Comparison of ENCODE assay signal across 9 mouse cellular contexts in genomic region chr2:174473550-174473927, GRCm38 (mm10). TPM values are rescaled to one million over a fixed set of nuclear protein-coding genes. Genes with fewer than 3 reads are reported as not detected.
DNase-seq lines count a peak whose midpoint lies in the region; ATAC-seq lines count a peak whose summit lies in the region.
"Had no signal": no experiment of that assay in that cellular context is flagged by ENCODE, and none has a peak within 500 bp of the region (broad histone marks: within the 10 kb centered on the region; RNA-seq: fewer than 3 reads in every experiment).

No protein-coding gene starts in this region.

- no peaks in the 10 kb centered on the region for H3K27me3 ChIP-seq in kidney, embryonic 15.5 days
- no peaks in the 10 kb centered on the region for H3K27me3 ChIP-seq in hindbrain, embryonic 15.5 days
- H3K27me3 ChIP-seq in midbrain, embryonic 16.5 days (ENCODE audit: control insufficient read depth, insufficient read depth, low read depth, low read length) = no peaks in the 10 kb centered on the region

- peak overlapping the region; percentile 84 for H3K27ac ChIP-seq in kidney, embryonic 15.5 days
- no peak overlapping the region for H3K27ac ChIP-seq in brown adipose tissue, adult 24 weeks (replicated peaks; ENCODE audit: low read depth, low read length)
- no peak overlapping the region for H3K27ac ChIP-seq in hindbrain, embryonic 15.5 days (replicated peaks)
- H3K27ac ChIP-seq in midbrain, embryonic 16.5 days (ENCODE audit: low read length) = no peak overlapping the region

- no peak for DNase-seq in kidney, postnatal 10 days
- DNase-seq in T-cell, adult 2 months (ENCODE audit: low spot score) = no peak
- DNase-seq in layer of hippocampus, postnatal 10 days (ENCODE audit: low spot score in 2 of 2) = no peak
- DNase-seq in spleen, postnatal 36 days (ENCODE audit: low spot score in 2 of 2) = no peak

- H3K9me3 ChIP-seq in kidney, embryonic 15.5 days (replicated peaks) = no peaks in the 10 kb centered on the region
- H3K9me3 ChIP-seq in hindbrain, embryonic 15.5 days = no peaks in the 10 kb centered on the region
- no peaks in the 10 kb centered on the region for H3K9me3 ChIP-seq in midbrain, embryonic 16.5 days (replicated peaks; ENCODE audit: control insufficient read depth, low read length, poor library complexity, severe bottlenecking)

- peaks cover 29% of the 10 kb centered on the region for H3K4me1 ChIP-seq in kidney, embryonic 15.5 days
- peaks cover 7% of the 10 kb centered on the region for H3K4me1 ChIP-seq in brown adipose tissue, adult 24 weeks (ENCODE audit: control insufficient read depth, insufficient read depth, insufficient read length, low read length)
- peaks cover 14% of the 10 kb centered on the region for H3K4me1 ChIP-seq in hindbrain, embryonic 15.5 days (replicated peaks)
- peaks cover 6% of the 10 kb centered on the region; the same call in 1 of the 2 replicates for H3K4me1 ChIP-seq in midbrain, embryonic 16.5 days (ENCODE audit: control insufficient read depth, insufficient read depth, low read length)

- H3K4me3 ChIP-seq in kidney, embryonic 15.5 days (replicated peaks) = peak overlapping the region; percentile 88
- H3K4me3 ChIP-seq in brown adipose tissue, adult 24 weeks (ENCODE audit: insufficient read depth, low read depth, low read length) = peak overlapping the region; percentile 51
- peak overlapping the region; percentile 67 for H3K4me3 ChIP-seq in hindbrain, embryonic 15.5 days
- H3K4me3 ChIP-seq in midbrain, embryonic 16.5 days (ENCODE audit: low read depth, low read length) = no peak overlapping the region

- H3K9ac ChIP-seq in kidney, embryonic 15.5 days = peak overlapping the region; percentile 48; the same call in 1 of the 2 replicates
- peak overlapping the region; percentile 38 for H3K9ac ChIP-seq in hindbrain, embryonic 15.5 days
- H3K9ac ChIP-seq in midbrain, embryonic 16.5 days (ENCODE audit: low read depth, low read length) = no peak overlapping the region

- H3K4me2 ChIP-seq in kidney, embryonic 15.5 days = peak overlapping the region; percentile 78
- peak overlapping the region; percentile 80 for H3K4me2 ChIP-seq in hindbrain, embryonic 15.5 days
- H3K4me2 ChIP-seq in midbrain, embryonic 16.5 days (ENCODE audit: low read length) = peak overlapping the region; percentile 82

- peaks cover 24% of the 10 kb centered on the region for H3K36me3 ChIP-seq in kidney, embryonic 15.5 days
- no peaks in the 10 kb centered on the region; the same call in 1 of the 2 replicates for H3K36me3 ChIP-seq in hindbrain, embryonic 15.5 days
- no peaks in the 10 kb centered on the region for H3K36me3 ChIP-seq in midbrain, embryonic 16.5 days (ENCODE audit: control insufficient read depth, insufficient read depth, low read length)

- WGBS in kidney, embryonic 15.5 days = 72% methylated on average over 5 of the region's 5 CpGs
- WGBS in hindbrain, embryonic 15.5 days = 86% methylated on average over 5 of the region's 5 CpGs
- 83% methylated on average over 5 of the region's 5 CpGs for WGBS in midbrain, embryonic 16.5 days

- ATAC-seq in kidney, embryonic 15.5 days (replicated peaks; ENCODE audit: low FRiP score) = no peak
- ATAC-seq in hindbrain, embryonic 15.5 days (ENCODE audit: low FRiP score, low read depth) = no peak; the same call in 1 of the 2 replicates
- ATAC-seq in midbrain, embryonic 16.5 days = no peak; the same call in 1 of the 2 replicates

RNA-seq across cellular contexts. Expression of gene Prelid3b, which starts 0.7 kb away (rescaled TPM):
- 109 and 110 TPM in 2 replicates for polyA plus RNA-seq in kidney, embryonic 15.5 days (2015; fragmentation: Nextera tagmentation; extraction: Ambion mirVana)
- 263 and 265 TPM in 2 replicates for polyA plus RNA-seq in brown adipose tissue, adult 24 weeks (2012; ENCODE audit: insufficient read depth, insufficient read length, missing spikeins)
- polyA plus RNA-seq in hindbrain, embryonic 15.5 days (2015; fragmentation: Nextera tagmentation; extraction: Ambion mirVana) = 110 and 111 TPM in 2 replicates
- polyA plus RNA-seq in midbrain, embryonic 16.5 days (2015; fragmentation: Nextera tagmentation; extraction: Ambion mirVana) = 109 and 110 TPM in 2 replicates
- 10 to 100 TPM; 43.4 to 48.0 TPM for total RNA-seq in layer of hippocampus, postnatal 10 days (2021)

RNA-seq across cellular contexts. Expression of gene Atp5e, which starts 9.6 kb away (rescaled TPM):
- 849 and 854 TPM in 2 replicates for polyA plus RNA-seq in kidney, embryonic 15.5 days (2015; fragmentation: Nextera tagmentation; extraction: Ambion mirVana)
- 3,468 and 3,874 TPM in 2 replicates for polyA plus RNA-seq in brown adipose tissue, adult 24 weeks (2012; ENCODE audit: insufficient read depth, insufficient read length, missing spikeins)
- 799 and 873 TPM in 2 replicates for polyA plus RNA-seq in hindbrain, embryonic 15.5 days (2015; fragmentation: Nextera tagmentation; extraction: Ambion mirVana)
- 681 and 687 TPM in 2 replicates for polyA plus RNA-seq in midbrain, embryonic 16.5 days (2015; fragmentation: Nextera tagmentation; extraction: Ambion mirVana)
- 100 to 1,000 TPM; 332 to 389 TPM for total RNA-seq in layer of hippocampus, postnatal 10 days (2021)

RNA-seq across cellular contexts. Expression of gene Tubb1, which starts 23.0 kb away (rescaled TPM):
- 1.6 and 2.6 TPM in 2 replicates for polyA plus RNA-seq in kidney, embryonic 15.5 days (2015; fragmentation: Nextera tagmentation; extraction: Ambion mirVana)
- polyA plus RNA-seq in brown adipose tissue, adult 24 weeks (2012; ENCODE audit: insufficient read depth, insufficient read length, missing spikeins) = not detected in 2 replicates
- polyA plus RNA-seq in hindbrain, embryonic 15.5 days (2015; fragmentation: Nextera tagmentation; extraction: Ambion mirVana) = 1.1 TPM in 2 replicates
- polyA plus RNA-seq in midbrain, embryonic 16.5 days (2015; fragmentation: Nextera tagmentation; extraction: Ambion mirVana) = 0.43 and 0.48 TPM in 2 replicates
- total RNA-seq in layer of hippocampus, postnatal 10 days (2021) = not detected
- polyA plus RNA-seq: frontal cortex, adult 2 months had no signal

RNA-seq across cellular contexts. Expression of gene Ctsz, which starts 34.7 kb away (rescaled TPM):
- 133 and 136 TPM in 2 replicates for polyA plus RNA-seq in kidney, embryonic 15.5 days (2015; fragmentation: Nextera tagmentation; extraction: Ambion mirVana)
- 155 and 162 TPM in 2 replicates for polyA plus RNA-seq in brown adipose tissue, adult 24 weeks (2012; ENCODE audit: insufficient read depth, insufficient read length, missing spikeins)
- polyA plus RNA-seq in hindbrain, embryonic 15.5 days (2015; fragmentation: Nextera tagmentation; extraction: Ambion mirVana) = 74.8 and 84.4 TPM in 2 replicates
- polyA plus RNA-seq in midbrain, embryonic 16.5 days (2015; fragmentation: Nextera tagmentation; extraction: Ambion mirVana) = 54.8 and 63.3 TPM in 2 replicates
- 10 to 100 TPM; 23.2 to 25.9 TPM for total RNA-seq in layer of hippocampus, postnatal 10 days (2021)

RNA-seq across cellular contexts. Expression of gene Nelfcd, which starts 57.9 kb away (rescaled TPM):
- polyA plus RNA-seq in kidney, embryonic 15.5 days (2015; fragmentation: Nextera tagmentation; extraction: Ambion mirVana) = 112 and 130 TPM in 2 replicates
- polyA plus RNA-seq in brown adipose tissue, adult 24 weeks (2012; ENCODE audit: insufficient read depth, insufficient read length, missing spikeins) = 19.5 and 27.0 TPM in 2 replicates
- 106 and 112 TPM in 2 replicates for polyA plus RNA-seq in hindbrain, embryonic 15.5 days (2015; fragmentation: Nextera tagmentation; extraction: Ambion mirVana)
- 108 TPM in 2 replicates for polyA plus RNA-seq in midbrain, embryonic 16.5 days (2015; fragmentation: Nextera tagmentation; extraction: Ambion mirVana)
- 10 to 100 TPM; 55.0 to 58.2 TPM for total RNA-seq in layer of hippocampus, postnatal 10 days (2021)
